In the genomic region with DNA sequence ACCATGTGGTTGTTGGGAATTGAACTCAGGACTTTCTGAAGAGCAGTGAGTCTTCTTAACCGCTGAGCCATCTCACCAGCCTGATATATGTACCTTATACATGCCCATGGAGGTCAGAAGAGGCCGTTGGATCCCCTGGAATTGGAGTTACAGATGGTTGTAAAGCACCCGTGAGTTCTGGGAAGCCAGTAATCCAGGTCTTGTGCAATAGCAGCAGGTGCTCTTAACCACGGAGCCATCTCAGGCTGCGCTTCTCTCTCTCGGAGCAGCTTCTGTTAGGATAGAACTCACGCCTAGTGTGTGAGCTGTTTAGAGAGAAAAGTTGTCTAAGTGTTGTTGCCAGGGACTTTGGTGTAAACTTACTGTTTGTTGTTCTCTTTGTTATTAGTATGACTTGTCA, we compare ENCODE assay signal across 23 mouse cellular contexts. TPM values are rescaled to one million over a fixed set of nuclear protein-coding genes. Genes with fewer than 3 reads are reported as not detected.
DNase-seq lines count a peak whose midpoint lies in the region; ATAC-seq and TF ChIP-seq lines count a peak whose summit lies in the region.
"Had no signal": no experiment of that assay in that cellular context is flagged by ENCODE, and none has a peak within 500 bp of the region (broad histone marks: within the 10 kb centered on the region; RNA-seq: fewer than 3 reads in every experiment).

No protein-coding gene starts in this region.

- WGBS in liver, postnatal 0 days (ENCODE audit: insufficient replicate concordance): 56% methylated on average over 7 of the region's 7 CpGs
- 95% methylated on average over 7 of the region's 7 CpGs for WGBS in forebrain, embryonic 13.5 days

- peaks cover 9% of the 10 kb centered on the region for H3K4me1 ChIP-seq in liver, postnatal 0 days (ENCODE audit: insufficient read depth)
- H3K4me1 ChIP-seq in forebrain, embryonic 13.5 days: peaks cover 14% of the 10 kb centered on the region

- no peak overlapping the region for H3K9ac ChIP-seq in liver, postnatal 0 days (replicated peaks)
- no peak overlapping the region for H3K9ac ChIP-seq in forebrain, embryonic 13.5 days
- H3K9ac ChIP-seq: embryonic facial prominence, embryonic 13.5 days; forebrain, embryonic 15.5 days; heart, embryonic 15.5 days; hindbrain, embryonic 13.5 days had no signal

- no peak for DNase-seq in gastrocnemius, adult 2 months
- no peak for DNase-seq in gastrocnemius, postnatal 14 days
- peak; percentile 20 for DNase-seq in liver, postnatal 0 days
- no peak for DNase-seq in liver
- DNase-seq in skeletal muscle tissue, adult 2 months (ENCODE audit: low read depth, low spot score): peak; percentile 39
- DNase-seq in layer of hippocampus, adult 11-12 months (ENCODE audit: low spot score): no peak
- DNase-seq: adrenal gland, adult 2 months; adrenal gland, postnatal 25 days; cerebellum, adult 18-20 months; cerebellum, adult 9-11 months; cerebellum, postnatal 36 days; gastrocnemius, postnatal 25 days; heart, adult 18-20 months; heart, postnatal 14 days had no signal

- no peaks in the 10 kb centered on the region for H3K27me3 ChIP-seq in liver, postnatal 0 days (ENCODE audit: insufficient read depth, low read length)
- H3K27me3 ChIP-seq in forebrain, embryonic 13.5 days: no peaks in the 10 kb centered on the region
- H3K27me3 ChIP-seq: CH12.LX; embryonic facial prominence, embryonic 13.5 days; forebrain, embryonic 15.5 days; heart, embryonic 15.5 days; hindbrain, embryonic 13.5 days; Patski had no signal

- intact Hi-C loops in gastrocnemius, adult 2 months (cut with DNase I): no loop called here
- intact Hi-C loops in gastrocnemius, postnatal 14 days (cut with DNase I; ENCODE audit: low total_unique reads): no loop called here

- H3K4me2 ChIP-seq in liver, postnatal 0 days (ENCODE audit: low read depth, low read length): no peak overlapping the region
- no peak overlapping the region for H3K4me2 ChIP-seq in forebrain, embryonic 13.5 days
- H3K4me2 ChIP-seq: embryonic facial prominence, embryonic 13.5 days; forebrain, embryonic 15.5 days; heart, embryonic 15.5 days; hindbrain, embryonic 13.5 days had no signal

- no peak overlapping the region; the same call in 1 of the 2 replicates for H3K4me3 ChIP-seq in gastrocnemius, adult 2 months
- no peak overlapping the region for H3K4me3 ChIP-seq in liver, postnatal 0 days (ENCODE audit: low read depth, low read length)
- H3K4me3 ChIP-seq in forebrain, embryonic 13.5 days: no peak overlapping the region
- H3K4me3 ChIP-seq: embryonic facial prominence, embryonic 13.5 days; forebrain, embryonic 15.5 days; heart, embryonic 10.5 days; heart, embryonic 15.5 days; hindbrain, embryonic 13.5 days had no signal

- peak overlapping the region; percentile 70 for H3K27ac ChIP-seq in gastrocnemius, adult 2 months
- H3K27ac ChIP-seq in liver, postnatal 0 days (ENCODE audit: low read depth): no peak overlapping the region
- H3K27ac ChIP-seq in forebrain, embryonic 13.5 days: no peak overlapping the region
- H3K27ac ChIP-seq: embryonic facial prominence, embryonic 13.5 days; forebrain, embryonic 15.5 days; heart, embryonic 10.5 days; heart, embryonic 15.5 days; hindbrain, embryonic 13.5 days; hindbrain, postnatal 0 days had no signal

- no peak for TF ChIP-seq EP300 in liver, postnatal 0 days (IDR thresholded peaks at IDR 0.05; ENCODE audit: low read depth)

- peaks cover 26% of the 10 kb centered on the region for H3K36me3 ChIP-seq in liver, postnatal 0 days (replicated peaks; ENCODE audit: insufficient read depth, low read length)
- H3K36me3 ChIP-seq in forebrain, embryonic 13.5 days (ENCODE audit: poor library complexity, severe bottlenecking): peaks cover 38% of the 10 kb centered on the region

- no peaks in the 10 kb centered on the region for H3K9me3 ChIP-seq in liver, postnatal 0 days (ENCODE audit: low read length)
- H3K9me3 ChIP-seq in forebrain, embryonic 13.5 days (replicated peaks): no peaks in the 10 kb centered on the region
- H3K9me3 ChIP-seq: embryonic facial prominence, embryonic 13.5 days; forebrain, embryonic 15.5 days; heart, embryonic 10.5 days; heart, embryonic 15.5 days; hindbrain, embryonic 13.5 days had no signal

- no peak for TF ChIP-seq CTCF in gastrocnemius, adult 2 months (IDR thresholded peaks at IDR 0.05)
- no peak for TF ChIP-seq CTCF in liver, postnatal 0 days (IDR thresholded peaks at IDR 0.05; ENCODE audit: low read depth)

- ATAC-seq in liver, postnatal 0 days: no peak
- no peak for ATAC-seq in forebrain, embryonic 13.5 days
- ATAC-seq: forebrain, embryonic 15.5 days; hindbrain, postnatal 0 days; Patski had no signal

RNA-seq across cellular contexts. Expression of a gene that starts 3.9 kb away (rescaled TPM):
- total RNA-seq in gastrocnemius, adult 2 months (2021): 100 to 1,000 TPM; 286 to 306 TPM
- 100 to 1,000 TPM; 381 to 435 TPM for total RNA-seq in gastrocnemius, postnatal 14 days (2021)
- polyA plus RNA-seq in liver, postnatal 0 days (2015; fragmentation: Nextera tagmentation; extraction: Ambion mirVana): 288 and 297 TPM in 2 replicates
- polyA plus RNA-seq in forebrain, embryonic 13.5 days (2015; fragmentation: Nextera tagmentation; extraction: Ambion mirVana): 640 and 646 TPM in 2 replicates

RNA-seq across cellular contexts. Expression of a gene that starts 37.4 kb away (rescaled TPM):
- 1 to 10 TPM; 8.7 to 9.0 TPM for total RNA-seq in gastrocnemius, adult 2 months (2021)
- total RNA-seq in gastrocnemius, postnatal 14 days (2021): 1 to 10 TPM; 8.4 to 8.5 TPM
- 19.3 and 20.6 TPM in 2 replicates for polyA plus RNA-seq in liver, postnatal 0 days (2015; fragmentation: Nextera tagmentation; extraction: Ambion mirVana)
- 51.1 and 52.0 TPM in 2 replicates for polyA plus RNA-seq in forebrain, embryonic 13.5 days (2015; fragmentation: Nextera tagmentation; extraction: Ambion mirVana)

RNA-seq across cellular contexts. Expression of a gene that starts 40.7 kb away (rescaled TPM):
- 10 to 100 TPM; 84.5 to 94.2 TPM for total RNA-seq in gastrocnemius, adult 2 months (2021)
- 100 to 1,000 TPM; 106 to 107 TPM for total RNA-seq in gastrocnemius, postnatal 14 days (2021)
- polyA plus RNA-seq in liver, postnatal 0 days (2015; fragmentation: Nextera tagmentation; extraction: Ambion mirVana): 108 and 109 TPM in 2 replicates
- 272 and 281 TPM in 2 replicates for polyA plus RNA-seq in forebrain, embryonic 13.5 days (2015; fragmentation: Nextera tagmentation; extraction: Ambion mirVana)

Comparison
In these comparisons a context has a peak if more than half of its experiments do, and no peak if none do; other contexts are left out.
1. DNase-seq: peak in liver, postnatal 0 days (single experiment) and skeletal muscle tissue, adult 2 months (single experiment); none in gastrocnemius, adult 2 months (single experiment), gastrocnemius, postnatal 14 days (single experiment), liver (single experiment) and layer of hippocampus, adult 11-12 months (single experiment).